11 mouse cellular contexts compared by ENCODE assay signal in the genomic region with DNA sequence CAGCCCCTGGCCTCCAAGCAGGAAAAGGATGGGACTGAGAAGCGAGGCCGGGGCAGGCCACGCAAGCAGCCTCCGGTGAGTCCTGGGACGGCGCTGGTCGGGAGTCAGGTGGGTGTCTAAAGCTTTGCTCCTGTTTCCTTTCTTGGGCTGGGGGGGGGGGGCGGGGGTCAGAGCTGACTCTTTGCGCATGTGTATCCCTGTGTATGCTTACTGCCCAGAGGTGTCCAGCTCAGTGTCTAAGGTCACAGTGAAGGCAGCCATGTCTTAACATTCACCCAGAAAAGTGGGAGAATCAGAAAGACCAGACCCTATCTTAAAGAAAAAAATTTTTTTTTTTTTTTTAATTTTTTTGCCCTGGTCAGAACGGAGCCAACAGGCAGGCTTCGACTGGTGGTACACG. TPM values are rescaled to one million over a fixed set of nuclear protein-coding genes. Genes with fewer than 3 reads are reported as not detected.
DNase-seq lines count a peak whose midpoint lies in the region; ATAC-seq and TF ChIP-seq lines count a peak whose summit lies in the region.
"Had no signal": no experiment of that assay in that cellular context is flagged by ENCODE, and none has a peak within 500 bp of the region (broad histone marks: within the 10 kb centered on the region; RNA-seq: fewer than 3 reads in every experiment).

No protein-coding gene starts in this region.

- WGBS in forebrain, embryonic 10.5 days: 78% methylated on average over 12 of the region's 12 CpGs
- WGBS in forebrain, embryonic 12.5 days: 74% methylated on average over 12 of the region's 12 CpGs
- 73% methylated on average over 12 of the region's 12 CpGs for WGBS in midbrain, embryonic 10.5 days
- 66% methylated on average over 10 of the region's 12 CpGs for WGBS in midbrain, embryonic 14.5 days
- WGBS in liver, postnatal 0 days (ENCODE audit: insufficient replicate concordance): 55% methylated on average over 10 of the region's 12 CpGs

- no peak for DNase-seq in forebrain, embryonic 10.5 days (ENCODE audit: extremely low spot score, low spot score)
- no peak for DNase-seq in midbrain, embryonic 10.5 days (ENCODE audit: low spot score)
- DNase-seq in midbrain, embryonic 14.5 days: no peak
- no peak for DNase-seq in liver, postnatal 0 days
- DNase-seq in layer of hippocampus, adult 9-11 months: no peak
- no peak for DNase-seq in thymus, postnatal 25 days
- DNase-seq: forebrain, postnatal 0 days; kidney, adult 9 months; thymus, postnatal 4 days had no signal

- no peak overlapping the region for H3K4me2 ChIP-seq in forebrain, embryonic 12.5 days
- H3K4me2 ChIP-seq in midbrain, embryonic 14.5 days (ENCODE audit: low read length): no peak overlapping the region
- H3K4me2 ChIP-seq in liver, postnatal 0 days (ENCODE audit: low read depth, low read length): peak overlapping the region; percentile 96; the same call in 1 of the 2 replicates

- peaks cover 11% of the 10 kb centered on the region; the same call in 1 of the 2 replicates for H3K27me3 ChIP-seq in forebrain, embryonic 10.5 days (ENCODE audit: poor library complexity, severe bottlenecking)
- H3K27me3 ChIP-seq in forebrain, embryonic 12.5 days: no peaks in the 10 kb centered on the region; the same call in 1 of the 2 replicates
- H3K27me3 ChIP-seq in midbrain, embryonic 10.5 days (ENCODE audit: low read depth, poor library complexity, severe bottlenecking): no peaks in the 10 kb centered on the region
- H3K27me3 ChIP-seq in midbrain, embryonic 14.5 days (ENCODE audit: control insufficient read depth, insufficient read depth, low read length): peaks cover 6% of the 10 kb centered on the region; the same call in 1 of the 2 replicates
- no peaks in the 10 kb centered on the region for H3K27me3 ChIP-seq in liver, postnatal 0 days (ENCODE audit: insufficient read depth, low read length)

- H3K4me1 ChIP-seq in forebrain, embryonic 10.5 days: peaks cover 80% of the 10 kb centered on the region
- H3K4me1 ChIP-seq in forebrain, embryonic 12.5 days: peaks cover 63% of the 10 kb centered on the region
- H3K4me1 ChIP-seq in midbrain, embryonic 10.5 days: peaks cover 81% of the 10 kb centered on the region
- H3K4me1 ChIP-seq in midbrain, embryonic 14.5 days (ENCODE audit: control insufficient read depth, insufficient read depth, low read length): peaks cover 33% of the 10 kb centered on the region
- H3K4me1 ChIP-seq in embryonic fibroblast, embryonic 13.5 days (ENCODE audit: control insufficient read depth, insufficient read depth, low read length): peaks cover 20% of the 10 kb centered on the region
- peaks cover 41% of the 10 kb centered on the region for H3K4me1 ChIP-seq in liver, postnatal 0 days (ENCODE audit: insufficient read depth)

- no peak for TF ChIP-seq POLR2A in embryonic fibroblast, embryonic 13.5 days (IDR thresholded peaks at IDR 0.05; ENCODE audit: low read depth, low read length)

- H3K27ac ChIP-seq in forebrain, embryonic 10.5 days: peak overlapping the region; percentile 52; the same call in 1 of the 2 replicates
- no peak overlapping the region for H3K27ac ChIP-seq in forebrain, embryonic 12.5 days
- H3K27ac ChIP-seq in midbrain, embryonic 10.5 days (replicated peaks): no peak overlapping the region; the same call in 1 of the 2 replicates
- H3K27ac ChIP-seq in midbrain, embryonic 14.5 days (replicated peaks; ENCODE audit: low read depth, low read length): no peak overlapping the region
- no peak overlapping the region for H3K27ac ChIP-seq in embryonic fibroblast, embryonic 13.5 days (ENCODE audit: insufficient read depth, low read length)
- no peak overlapping the region for H3K27ac ChIP-seq in liver, postnatal 0 days (ENCODE audit: low read depth)

- no peak for TF ChIP-seq EP300 in liver, postnatal 0 days (IDR thresholded peaks at IDR 0.05; ENCODE audit: low read depth)

- H3K36me3 ChIP-seq in forebrain, embryonic 10.5 days (replicated peaks): peaks cover 41% of the 10 kb centered on the region
- H3K36me3 ChIP-seq in forebrain, embryonic 12.5 days (replicated peaks): peaks cover 14% of the 10 kb centered on the region
- peaks cover 42% of the 10 kb centered on the region for H3K36me3 ChIP-seq in midbrain, embryonic 10.5 days
- 0 out of 2 replicates have a peak, but pooled peaks cover 8% of the 10 kb centered on the region for H3K36me3 ChIP-seq in midbrain, embryonic 14.5 days (ENCODE audit: control insufficient read depth, insufficient read depth, low read length)
- peaks cover 22% of the 10 kb centered on the region for H3K36me3 ChIP-seq in liver, postnatal 0 days (replicated peaks; ENCODE audit: insufficient read depth, low read length)

- H3K9ac ChIP-seq in forebrain, embryonic 12.5 days: no peak overlapping the region
- H3K9ac ChIP-seq in midbrain, embryonic 14.5 days (replicated peaks; ENCODE audit: low read length): no peak overlapping the region
- H3K9ac ChIP-seq in liver, postnatal 0 days (replicated peaks): peak overlapping the region; percentile 90; the same call in 1 of the 2 replicates

- no peak for ATAC-seq in forebrain, embryonic 12.5 days (ENCODE audit: low FRiP score)
- no peak for ATAC-seq in midbrain, embryonic 14.5 days (ENCODE audit: low FRiP score, low TSS enrichment)
- no peak for ATAC-seq in liver, postnatal 0 days
- ATAC-seq: forebrain, postnatal 0 days had no signal

- no peak for TF ChIP-seq CTCF in embryonic fibroblast, embryonic 13.5 days (IDR thresholded peaks at IDR 0.05; ENCODE audit: borderline replicate concordance, insufficient read depth, low read length)
- TF ChIP-seq CTCF in liver, postnatal 0 days (IDR thresholded peaks at IDR 0.05; ENCODE audit: low read depth): no peak

- peak overlapping the region; percentile 98 for H3K4me3 ChIP-seq in forebrain, embryonic 10.5 days
- H3K4me3 ChIP-seq in forebrain, embryonic 12.5 days (replicated peaks): no peak overlapping the region
- H3K4me3 ChIP-seq in midbrain, embryonic 10.5 days: peak overlapping the region; percentile 97
- H3K4me3 ChIP-seq in midbrain, embryonic 14.5 days (replicated peaks; ENCODE audit: low read depth, low read length): no peak overlapping the region
- H3K4me3 ChIP-seq in embryonic fibroblast, embryonic 13.5 days (ENCODE audit: insufficient read depth, low read length): peak overlapping the region; percentile 67
- no peak overlapping the region for H3K4me3 ChIP-seq in liver, postnatal 0 days (ENCODE audit: low read depth, low read length)

- H3K9me3 ChIP-seq in forebrain, embryonic 10.5 days: no peaks in the 10 kb centered on the region
- no peaks in the 10 kb centered on the region for H3K9me3 ChIP-seq in forebrain, embryonic 12.5 days
- no peaks in the 10 kb centered on the region for H3K9me3 ChIP-seq in midbrain, embryonic 10.5 days (replicated peaks)
- no peaks in the 10 kb centered on the region for H3K9me3 ChIP-seq in midbrain, embryonic 14.5 days (ENCODE audit: control insufficient read depth, low read length)
- H3K9me3 ChIP-seq in liver, postnatal 0 days (ENCODE audit: low read length): no peaks in the 10 kb centered on the region

RNA-seq across cellular contexts. Expression of gene Hmga1, which starts 3.3 kb away (rescaled TPM):
- polyA plus RNA-seq in forebrain, embryonic 10.5 days (2016; fragmentation: Nextera tagmentation; extraction: Ambion mirVana): 821 and 911 TPM in 2 replicates
- polyA plus RNA-seq in forebrain, embryonic 12.5 days (2016; fragmentation: Nextera tagmentation; extraction: Ambion mirVana): 214 and 228 TPM in 2 replicates
- polyA plus RNA-seq in midbrain, embryonic 10.5 days (2016; fragmentation: Nextera tagmentation; extraction: Ambion mirVana): 620 and 831 TPM in 2 replicates
- 134 and 143 TPM in 2 replicates for polyA plus RNA-seq in midbrain, embryonic 14.5 days (2014; fragmentation: Nextera tagmentation; extraction: Ambion mirVana)
- 207 and 393 TPM in 2 replicates for polyA plus RNA-seq in embryonic fibroblast, embryonic 13.5 days (2011; ENCODE audit: insufficient read length, low read depth, missing spikeins)
- 64.0 and 64.9 TPM in 2 replicates for polyA plus RNA-seq in liver, postnatal 0 days (2015; fragmentation: Nextera tagmentation; extraction: Ambion mirVana)

RNA-seq across cellular contexts. Expression of gene AI413582, which starts 6.0 kb away (rescaled TPM):
- 12.5 and 12.7 TPM in 2 replicates for polyA plus RNA-seq in forebrain, embryonic 10.5 days (2016; fragmentation: Nextera tagmentation; extraction: Ambion mirVana)
- polyA plus RNA-seq in forebrain, embryonic 12.5 days (2016; fragmentation: Nextera tagmentation; extraction: Ambion mirVana): 14.0 and 16.6 TPM in 2 replicates
- 16.4 and 19.2 TPM in 2 replicates for polyA plus RNA-seq in midbrain, embryonic 10.5 days (2016; fragmentation: Nextera tagmentation; extraction: Ambion mirVana)
- 51.9 and 74.5 TPM in 2 replicates for polyA plus RNA-seq in midbrain, embryonic 14.5 days (2014; fragmentation: Nextera tagmentation; extraction: Ambion mirVana)
- polyA plus RNA-seq in embryonic fibroblast, embryonic 13.5 days (2011; ENCODE audit: insufficient read length, low read depth, missing spikeins): 15.6 and 30.9 TPM in 2 replicates
- polyA plus RNA-seq in liver, postnatal 0 days (2015; fragmentation: Nextera tagmentation; extraction: Ambion mirVana): 15.0 and 16.7 TPM in 2 replicates

RNA-seq across cellular contexts. Expression of gene Grm4, which starts 38.4 kb away (rescaled TPM):
- 0.61 and 0.73 TPM in 2 replicates for polyA plus RNA-seq in forebrain, embryonic 10.5 days (2016; fragmentation: Nextera tagmentation; extraction: Ambion mirVana)
- 2.4 TPM in 2 replicates for polyA plus RNA-seq in forebrain, embryonic 12.5 days (2016; fragmentation: Nextera tagmentation; extraction: Ambion mirVana)
- 2.8 and 3.5 TPM in 2 replicates for polyA plus RNA-seq in midbrain, embryonic 10.5 days (2016; fragmentation: Nextera tagmentation; extraction: Ambion mirVana)
- polyA plus RNA-seq in midbrain, embryonic 14.5 days (2014; fragmentation: Nextera tagmentation; extraction: Ambion mirVana): 9.8 and 10.1 TPM in 2 replicates
- not detected in 2 replicates for polyA plus RNA-seq in embryonic fibroblast, embryonic 13.5 days (2011; ENCODE audit: insufficient read length, low read depth, missing spikeins)
- polyA plus RNA-seq in liver, postnatal 0 days (2015; fragmentation: Nextera tagmentation; extraction: Ambion mirVana): not detected in 2 replicates

Comparison
In these comparisons a context has a peak if more than half of its experiments do, and no peak if none do; other contexts are left out.
1. H3K4me3 ChIP-seq: peak in forebrain, embryonic 10.5 days (single experiment), midbrain, embryonic 10.5 days (single experiment) and embryonic fibroblast, embryonic 13.5 days (single experiment); none in forebrain, embryonic 12.5 days (single experiment), midbrain, embryonic 14.5 days (single experiment) and liver, postnatal 0 days (single experiment).